ENCODE assay signal across 8 mouse cellular contexts in genomic region chr3:37952891-37953290, GRCm38 (mm10).
DNase-seq lines count a peak whose midpoint lies in the region; ATAC-seq and TF ChIP-seq lines count a peak whose summit lies in the region.
"Had no signal": no experiment of that assay in that cellular context is flagged by ENCODE, and none has a peak within 500 bp of the region (broad histone marks: within the 10 kb centered on the region; RNA-seq: fewer than 3 reads in every experiment).

No protein-coding gene starts in this region.

- H3K9ac ChIP-seq in kidney, embryonic 14.5 days (ENCODE audit: low read depth, low read length): no peak overlapping the region
- H3K9ac ChIP-seq in CH12.LX (ENCODE audit: insufficient read depth, low read depth): no peak overlapping the region
- H3K9ac ChIP-seq in kidney, postnatal 0 days (ENCODE audit: low read depth, low read length): no peak overlapping the region
- H3K9ac ChIP-seq: liver, embryonic 15.5 days had no signal

- no peak overlapping the region for H3K4me3 ChIP-seq in kidney, embryonic 14.5 days (ENCODE audit: low read length)
- no peak overlapping the region for H3K4me3 ChIP-seq in CH12.LX (replicated peaks in 1 of 3; ENCODE audit: low read depth in 2 of 3, low read length in 2 of 3, poor library complexity in 1 of 3)
- no peak overlapping the region for H3K4me3 ChIP-seq in bone marrow, adult 2 months (replicated peaks; ENCODE audit: control insufficient read depth, low read depth, low read length)
- H3K4me3 ChIP-seq in kidney, postnatal 0 days (replicated peaks; ENCODE audit: low read depth, low read length): no peak overlapping the region
- H3K4me3 ChIP-seq in small intestine, adult 2 months (ENCODE audit: low read depth, low read length): no peak overlapping the region
- H3K4me3 ChIP-seq: liver, embryonic 15.5 days had no signal

- TF ChIP-seq POLR2A in CH12.LX (IDR thresholded peaks at IDR 0.05; ENCODE audit: low read depth, low read length): no peak
- no peak for TF ChIP-seq POLR2A in bone marrow, adult 2 months (IDR thresholded peaks at IDR 0.05; ENCODE audit: borderline replicate concordance, control insufficient read depth, low read depth, low read length)
- no peak for TF ChIP-seq POLR2A in small intestine, adult 2 months (IDR thresholded peaks at IDR 0.05; ENCODE audit: low read depth, low read length)

- in situ Hi-C loops in CH12.LX (cut with MboI; ENCODE audit: low pct_ligation_motif_present, low pct_unique_long_range_greater_than_20kb, low sequenced_read_pairs): no loop called here

- peaks cover 5% of the 10 kb centered on the region; the same call in 1 of the 2 replicates for H3K9me3 ChIP-seq in kidney, embryonic 14.5 days (ENCODE audit: control insufficient read depth, low read length)
- peaks cover 3% of the 10 kb centered on the region for H3K9me3 ChIP-seq in CH12.LX (replicated peaks; ENCODE audit: low read length)
- 0 out of 2 replicates have a peak, but pooled peaks cover 5% of the 10 kb centered on the region for H3K9me3 ChIP-seq in kidney, postnatal 0 days (replicated peaks; ENCODE audit: low read length)

- H3K4me1 ChIP-seq in kidney, embryonic 14.5 days (ENCODE audit: control insufficient read depth, insufficient read depth, low read length): 0 out of 2 replicates have a peak, but pooled peaks cover 5% of the 10 kb centered on the region
- H3K4me1 ChIP-seq in CH12.LX (ENCODE audit: control insufficient read depth in 1 of 2, insufficient read depth in 2 of 2): no peaks in the 10 kb centered on the region
- no peaks in the 10 kb centered on the region; the same call in 1 of the 2 replicates for H3K4me1 ChIP-seq in bone marrow, adult 2 months (ENCODE audit: control insufficient read depth, insufficient read depth, low read length)
- H3K4me1 ChIP-seq in kidney, postnatal 0 days (replicated peaks; ENCODE audit: insufficient read depth, low read length): no peaks in the 10 kb centered on the region
- no peaks in the 10 kb centered on the region for H3K4me1 ChIP-seq in small intestine, adult 2 months (ENCODE audit: control insufficient read depth, insufficient read depth, insufficient read length, low read length)
- H3K4me1 ChIP-seq: liver, embryonic 15.5 days had no signal

- H3K27ac ChIP-seq in kidney, embryonic 14.5 days (ENCODE audit: low read depth, low read length): no peak overlapping the region
- no peak overlapping the region for H3K27ac ChIP-seq in CH12.LX (ENCODE audit: insufficient read depth, low read depth)
- H3K27ac ChIP-seq in bone marrow, adult 2 months (ENCODE audit: control insufficient read depth, insufficient read depth, low read depth, low read length, poor library complexity): no peak overlapping the region
- no peak overlapping the region for H3K27ac ChIP-seq in kidney, postnatal 0 days
- no peak overlapping the region for H3K27ac ChIP-seq in small intestine, adult 2 months (ENCODE audit: insufficient read depth, low read depth, low read length)
- H3K27ac ChIP-seq: liver, embryonic 15.5 days had no signal

- no peaks in the 10 kb centered on the region for H3K79me2 ChIP-seq in CH12.LX (replicated peaks; ENCODE audit: control insufficient read depth, extremely low read depth, insufficient read depth, poor library complexity, severe bottlenecking)

- 37% methylated on average over 3 of the region's 3 CpGs for WGBS in kidney, embryonic 14.5 days
- WGBS in bone marrow, adult 2 months: 28% methylated on average over 3 of the region's 3 CpGs
- 36% methylated on average over 3 of the region's 3 CpGs for WGBS in kidney, postnatal 0 days
- 51% methylated on average over 3 of the region's 3 CpGs for WGBS in small intestine, adult 2 months

- TF ChIP-seq EP300 in CH12.LX (IDR thresholded peaks at IDR 0.05; ENCODE audit: low read length): no peak

- H3K4me2 ChIP-seq in kidney, embryonic 14.5 days (replicated peaks; ENCODE audit: low read depth, low read length): no peak overlapping the region
- H3K4me2 ChIP-seq in CH12.LX (ENCODE audit: insufficient read depth, low read depth, poor library complexity, severe bottlenecking): no peak overlapping the region
- H3K4me2 ChIP-seq in kidney, postnatal 0 days (ENCODE audit: low read length): no peak overlapping the region
- H3K4me2 ChIP-seq: liver, embryonic 15.5 days had no signal

- dilution Hi-C loops in CH12.LX (cut with MboI; ENCODE audit: extremely low pct_ligation_motif_present, extremely low pct_unique_long_range_greater_than_20kb, low sequenced_read_pairs): no loop called here

- peak; percentile 29 for TF ChIP-seq RAD21 in CH12.LX (IDR thresholded peaks at IDR 0.05; ENCODE audit: low read depth, low read length)

- no peaks in the 10 kb centered on the region for H3K27me3 ChIP-seq in kidney, embryonic 14.5 days (ENCODE audit: control insufficient read depth, insufficient read depth, low read length)
- no peaks in the 10 kb centered on the region for H3K27me3 ChIP-seq in CH12.LX (replicated peaks)
- no peaks in the 10 kb centered on the region for H3K27me3 ChIP-seq in kidney, postnatal 0 days (ENCODE audit: insufficient read depth, low read length)
- H3K27me3 ChIP-seq in small intestine, adult 2 months (ENCODE audit: control insufficient read depth, insufficient read depth, low read length): no peaks in the 10 kb centered on the region
- H3K27me3 ChIP-seq: liver, embryonic 15.5 days had no signal

- ATAC-seq in kidney, embryonic 14.5 days (ENCODE audit: low FRiP score, low TSS enrichment): no peak
- no peak; the same call in 1 of the 2 replicates for ATAC-seq in kidney, postnatal 0 days (replicated peaks; ENCODE audit: low FRiP score, low read depth)

- peak in 1 of 2 experiments; percentile 35; a peak in 2 of 4 replicates for TF ChIP-seq CTCF in CH12.LX (conservative IDR thresholded peaks at IDR 0.05 in 1 of 2, IDR thresholded peaks at IDR 0.05 in 1 of 2; ENCODE audit: low read depth in 2 of 2, low read length in 2 of 2)
- peak; percentile 13; the same call in 1 of the 2 replicates for TF ChIP-seq CTCF in bone marrow, adult 2 months (IDR thresholded peaks at IDR 0.05; ENCODE audit: control insufficient read depth, insufficient read depth, low read length)
- peak; percentile 82 for TF ChIP-seq CTCF in kidney, postnatal 0 days (IDR thresholded peaks at IDR 0.05; ENCODE audit: low read depth)
- peak; percentile 46; the same call in 1 of the 2 replicates for TF ChIP-seq CTCF in small intestine, adult 2 months (IDR thresholded peaks at IDR 0.05; ENCODE audit: extremely low read depth, insufficient read length, insufficient replicate concordance, low read depth, low read length)

- peak; percentile 48 for DNase-seq in kidney, adult 11 months
- no peak for DNase-seq in CH12.LX (ENCODE audit: extremely low read depth)
- peak; percentile 84 for DNase-seq in kidney, postnatal 0 days (ENCODE audit: low spot score)
- DNase-seq in spleen, postnatal 4 days (ENCODE audit: low spot score in 2 of 2): no peak

- H3K36me3 ChIP-seq in kidney, embryonic 14.5 days (ENCODE audit: control insufficient read depth, insufficient read depth, low read length): no peaks in the 10 kb centered on the region
- no peaks in the 10 kb centered on the region for H3K36me3 ChIP-seq in CH12.LX (replicated peaks in 1 of 2; ENCODE audit: control insufficient read depth in 1 of 2, insufficient read depth in 1 of 2, low read length in 1 of 2)
- H3K36me3 ChIP-seq in kidney, postnatal 0 days (ENCODE audit: insufficient read depth, low read length): no peaks in the 10 kb centered on the region
- H3K36me3 ChIP-seq in small intestine, adult 2 months (ENCODE audit: control insufficient read depth, insufficient read depth, low read length): no peaks in the 10 kb centered on the region
- H3K36me3 ChIP-seq: liver, embryonic 15.5 days had no signal

TF ChIP-seq in CH12.LX, 34 proteins besides CTCF, POLR2A, EP300 and RAD21:
- no peak for TF ChIP-seq ETS1 (conservative IDR thresholded peaks at IDR 0.05; ENCODE audit: low read depth, low read length)
- TF ChIP-seq NELFE (IDR thresholded peaks at IDR 0.05; ENCODE audit: low read depth, low read length): no peak
- TF ChIP-seq MAZ (IDR thresholded peaks at IDR 0.05; ENCODE audit: low read depth, low read length): no peak
- TF ChIP-seq GABPA (IDR thresholded peaks at IDR 0.05; ENCODE audit: insufficient replicate concordance, low read depth, low read length): no peak
- no peak for TF ChIP-seq ZMIZ1 (IDR thresholded peaks at IDR 0.05; ENCODE audit: low read depth, low read length)
TF ChIP-seq in CH12.LX: peak in this region for 0.

Comparison
In these comparisons a context has a peak if more than half of its experiments do, and no peak if none do; other contexts are left out.
1. DNase-seq: peak in kidney, adult 11 months (single experiment) and kidney, postnatal 0 days (single experiment); none in CH12.LX (single experiment) and spleen, postnatal 4 days (0 of 2).